Mouse (Mus musculus) kidney, postnatal 36 days (tissue): ENCODE data around the gene Tesc.

Experiments used
- DNase-seq, 2 experiments: peaks; one replicate each; pipeline ENCODE4 v3.0.0; 2021 to 2022; ENCODE audit warnings: mixed read lengths in 2 of 2

Gene Tesc

DNA sequence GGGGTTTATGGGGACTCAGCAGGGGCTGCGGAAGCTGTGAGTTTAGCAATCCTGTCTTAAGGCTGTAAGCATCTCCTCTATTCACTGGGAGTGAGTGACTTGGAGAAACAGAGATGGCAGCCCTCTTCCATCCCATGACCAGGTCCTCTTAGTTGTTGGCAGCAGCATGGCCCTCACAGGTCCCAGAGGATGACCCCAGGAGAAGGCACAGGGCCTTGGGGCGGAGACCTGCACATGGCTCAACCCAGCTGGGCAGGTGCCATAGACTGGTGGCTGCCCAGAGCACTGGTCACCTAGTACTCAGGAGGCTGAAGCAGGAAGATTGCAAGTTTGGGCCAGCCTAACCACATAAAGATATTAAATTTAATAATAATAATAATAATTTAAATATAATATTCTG is 11.9 kb upstream of the Tesc start:
- peak in 1 of 2 experiments; percentile 46 for DNase-seq

DNA sequence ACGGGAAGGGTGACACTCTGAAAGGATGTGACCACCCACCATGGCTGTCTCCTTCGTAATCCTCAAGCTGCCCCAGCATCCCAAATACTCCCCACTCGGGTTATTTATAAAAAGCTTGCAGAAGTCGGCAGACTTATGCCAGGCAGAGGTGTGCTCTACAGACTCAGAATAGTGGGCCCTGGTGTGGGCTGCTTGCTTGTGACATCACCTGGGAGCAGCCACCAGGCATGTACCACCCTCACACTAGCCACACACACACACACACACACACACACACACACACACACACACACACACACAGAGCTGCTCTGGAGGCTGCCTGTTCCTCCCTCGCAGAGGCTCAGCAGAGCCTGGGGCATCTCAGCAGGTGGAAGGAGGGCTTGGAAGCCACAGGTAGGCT is 10.0 kb upstream of the Tesc start:
- no peak for DNase-seq

DNA sequence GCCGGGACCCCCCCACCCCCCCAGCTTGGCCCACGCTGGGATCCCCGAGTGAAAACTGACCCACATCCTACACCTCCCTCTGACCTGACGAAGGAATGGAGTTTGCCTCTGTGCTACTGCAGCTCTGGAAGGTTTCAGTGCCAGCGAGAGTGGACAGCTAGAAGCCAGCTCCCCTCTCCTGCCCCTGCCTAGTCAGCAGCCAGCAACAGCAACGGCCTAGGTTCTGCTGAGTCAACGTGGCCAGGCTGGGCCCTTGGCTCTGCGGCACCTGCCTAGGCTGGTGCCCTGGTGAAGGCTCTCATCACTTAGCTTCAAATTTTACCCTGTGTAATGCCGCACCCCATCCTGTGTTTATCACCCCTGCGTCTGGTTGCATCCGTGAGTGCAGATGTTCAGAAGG is 7.6 kb upstream of the Tesc start:
- peak in 1 of 2 experiments; percentile 34 for DNase-seq

DNA sequence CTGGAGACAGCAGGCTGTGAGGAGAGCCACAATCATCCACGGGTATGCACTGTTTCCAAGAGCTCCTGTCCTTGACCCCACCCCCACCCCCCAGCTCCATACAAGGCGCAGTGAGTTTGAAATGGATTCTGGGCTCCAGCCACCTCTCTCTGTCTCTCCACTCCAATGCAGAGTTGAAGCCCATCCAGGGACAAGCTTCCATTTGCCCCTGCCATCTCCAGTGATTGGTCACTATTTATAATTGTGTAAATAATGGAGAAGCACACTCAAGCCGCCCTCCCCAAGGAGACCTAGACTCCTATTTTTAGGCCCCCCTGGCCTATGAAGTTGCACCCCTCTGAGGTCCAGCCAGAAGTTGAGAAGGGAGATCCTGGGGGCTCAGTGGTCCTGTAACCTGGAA is 4.5 kb upstream of the Tesc start:
- DNase-seq = no peak

DNA sequence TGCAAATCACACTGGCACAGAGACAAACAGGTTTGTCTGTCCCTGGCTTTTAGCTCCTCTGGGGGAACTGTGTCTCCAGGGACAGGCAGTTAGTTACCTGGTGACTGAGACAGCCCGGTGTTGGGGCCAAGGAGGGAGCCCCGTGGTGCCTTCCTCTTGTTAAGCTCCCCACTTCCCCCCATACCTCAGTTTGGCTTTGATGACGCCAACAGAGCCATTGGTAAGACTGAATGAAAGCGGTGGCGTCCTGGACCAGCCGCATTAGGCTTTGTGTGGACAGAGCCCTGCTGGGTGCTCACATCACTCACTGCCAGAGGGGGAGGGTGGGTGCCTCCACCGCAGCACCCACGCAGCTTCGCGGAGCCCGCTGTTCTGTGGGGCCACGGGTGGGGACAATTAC is 1.7 kb upstream of the Tesc start:
- no peak for DNase-seq

DNA sequence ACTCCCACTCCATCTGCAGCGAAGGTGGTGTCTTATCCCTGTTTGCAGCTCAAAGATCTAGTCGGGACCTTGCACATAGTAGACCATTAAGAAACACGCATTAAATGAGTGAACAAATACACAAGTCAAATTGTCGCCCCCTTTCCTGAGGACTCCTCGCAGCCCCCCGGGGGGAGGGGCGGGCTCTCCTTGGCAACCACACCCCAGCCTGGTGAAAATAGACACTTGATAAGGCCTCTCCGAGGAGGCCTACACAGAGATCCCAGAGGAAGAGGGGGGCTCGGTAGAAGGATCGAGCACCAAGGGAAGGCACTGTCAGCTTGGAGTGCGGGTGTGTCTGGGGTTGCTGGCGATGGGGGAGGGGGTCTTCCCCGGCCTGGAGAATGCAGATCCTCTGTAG is 1.2 kb upstream of the Tesc start:
- DNase-seq = no peak

DNA sequence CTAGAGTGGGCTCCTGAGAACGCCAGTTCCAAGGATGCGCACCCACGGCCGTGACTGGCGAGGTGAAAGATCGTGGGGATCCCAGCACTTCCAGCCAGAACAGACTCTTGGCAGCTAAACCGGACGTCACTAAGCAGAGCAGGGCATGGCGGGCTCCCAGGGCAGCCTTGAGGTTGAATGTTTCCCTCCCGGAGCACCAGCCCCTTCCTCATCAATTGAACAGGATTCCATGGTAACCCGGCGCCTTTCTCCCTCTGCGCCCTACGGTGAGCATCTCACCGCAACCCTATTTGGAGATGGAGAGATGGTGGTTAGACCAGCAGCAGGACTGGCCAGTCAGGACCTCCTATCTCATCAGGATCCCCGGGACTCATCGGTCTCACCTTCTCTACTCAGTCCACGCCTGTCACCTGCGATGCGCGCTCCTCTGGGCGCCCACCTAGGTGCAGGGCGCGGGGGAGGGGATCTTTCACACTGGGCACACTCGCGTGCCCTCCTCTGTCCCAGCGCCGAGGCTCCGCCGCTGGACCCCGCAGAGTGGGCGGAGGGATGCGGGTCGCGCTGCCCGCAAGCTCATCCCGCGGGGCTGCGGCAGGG is 344 bp upstream of the Tesc start:
- no peak for DNase-seq

DNA sequence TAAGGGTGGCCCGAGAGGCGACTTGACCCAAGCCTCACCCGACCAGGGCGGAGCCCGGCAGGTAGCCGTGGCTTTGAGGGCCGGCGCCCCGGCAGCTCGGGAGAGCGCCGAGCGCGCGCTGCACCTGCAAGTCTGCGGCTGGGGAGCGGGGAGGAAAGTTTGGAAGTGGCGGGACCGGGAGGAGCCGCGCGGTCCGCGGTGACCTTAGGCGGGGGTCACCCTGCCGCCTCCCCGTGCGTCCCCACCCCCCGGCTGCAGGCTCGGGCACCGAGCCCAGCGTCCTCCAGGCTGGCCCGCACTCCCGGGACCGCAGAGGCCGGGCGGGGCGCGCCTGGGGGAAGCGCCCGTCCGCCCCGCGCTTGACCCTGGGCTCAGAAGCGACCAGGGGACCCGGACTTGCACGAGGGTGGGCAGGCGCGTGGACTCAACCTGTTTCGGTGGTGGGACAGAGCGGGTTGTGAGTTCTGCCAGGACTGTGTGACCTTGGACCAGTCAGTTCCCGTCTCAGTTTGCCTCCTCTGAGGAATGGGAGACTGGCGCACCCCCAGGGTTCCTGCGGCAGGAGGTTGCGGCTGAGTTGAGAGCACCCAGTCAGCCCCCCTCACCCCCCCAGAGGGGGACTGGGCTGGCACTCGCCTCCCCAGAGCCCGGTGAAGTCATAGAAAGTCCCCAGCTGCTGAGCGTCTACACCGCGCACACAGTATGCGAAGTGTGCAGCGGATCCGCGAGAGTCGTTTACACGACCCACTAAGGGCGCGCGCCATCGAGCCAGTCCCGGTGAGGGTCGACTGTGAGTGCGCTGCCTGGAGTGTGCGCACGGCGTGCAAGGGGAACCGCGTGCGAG is 870 bp downstream of the Tesc start:
- peak in 1 of 2 experiments; percentile 56 for DNase-seq

DNA sequence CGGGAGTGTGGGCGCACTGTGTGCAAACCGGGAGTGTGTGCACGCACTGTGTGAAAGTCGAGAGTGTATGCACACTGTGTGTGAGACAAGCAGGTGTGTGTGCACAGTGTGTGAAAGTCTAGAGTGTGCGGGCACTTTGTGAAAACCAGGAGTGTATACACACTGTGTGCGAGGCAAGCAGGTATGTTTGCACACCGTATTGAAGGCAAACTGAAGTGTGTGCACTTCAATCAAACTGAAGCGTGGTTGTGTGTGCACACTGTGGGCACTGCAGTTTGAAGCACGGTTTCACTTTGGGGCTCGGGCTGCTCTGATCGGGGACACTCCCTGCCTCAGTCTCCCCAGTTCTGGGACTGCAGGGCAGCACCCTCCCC is 1.5 kb downstream of the Tesc start:
- no peak for DNase-seq

DNA sequence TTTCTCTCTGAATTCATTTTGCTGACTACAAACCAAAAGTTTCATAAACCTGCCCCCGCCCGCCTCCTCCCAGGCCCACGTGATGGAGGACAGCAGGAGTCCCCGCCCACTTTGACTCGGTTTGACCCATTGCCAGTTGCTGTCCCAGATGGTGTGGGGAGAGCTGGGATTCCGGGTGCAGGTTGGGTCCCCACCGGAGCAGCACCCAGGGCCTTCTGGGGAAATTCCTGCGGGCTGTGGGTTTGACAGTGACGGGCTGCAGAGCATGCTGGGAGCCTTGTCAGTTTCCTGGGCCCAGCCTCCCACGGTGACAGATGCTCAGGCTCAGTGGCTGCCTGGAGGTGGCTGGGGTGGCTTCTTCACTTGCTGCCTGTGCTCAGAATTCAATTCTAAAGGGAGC is 1.9 kb downstream of the Tesc start:
- peak in 1 of 2 experiments; percentile 11 for DNase-seq

DNA sequence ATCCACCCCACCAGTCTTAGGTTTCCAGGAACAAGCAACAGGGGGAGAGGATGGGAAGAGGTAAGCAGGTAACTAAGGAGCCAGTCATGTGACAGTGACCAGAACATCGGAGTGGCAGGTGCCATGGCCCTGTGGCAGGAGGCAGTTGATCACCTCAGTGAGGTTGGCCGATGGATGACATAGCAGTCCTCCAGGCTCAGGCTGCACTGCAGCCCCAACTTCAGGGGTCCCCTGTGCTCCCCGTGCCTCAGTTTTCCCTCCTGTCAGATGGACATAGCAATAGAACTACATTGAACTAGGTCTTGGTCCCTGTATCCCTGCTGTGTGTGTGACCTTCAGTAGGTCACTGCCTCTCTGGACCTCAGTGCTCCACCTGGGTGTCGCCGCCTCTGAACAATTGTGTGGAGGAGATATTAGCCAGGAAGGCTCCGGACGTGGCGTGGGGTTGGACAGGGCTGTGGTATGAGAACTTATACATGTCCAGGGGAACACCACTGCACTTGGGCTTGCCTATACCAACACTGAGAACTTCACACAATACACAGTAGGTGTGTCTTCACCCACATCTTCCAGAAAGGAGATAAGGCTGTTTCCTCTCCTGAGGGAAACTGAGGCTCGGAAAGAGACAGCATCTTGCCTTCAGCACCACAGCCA is 2.6 kb downstream of the Tesc start:
- DNase-seq = no peak

DNA sequence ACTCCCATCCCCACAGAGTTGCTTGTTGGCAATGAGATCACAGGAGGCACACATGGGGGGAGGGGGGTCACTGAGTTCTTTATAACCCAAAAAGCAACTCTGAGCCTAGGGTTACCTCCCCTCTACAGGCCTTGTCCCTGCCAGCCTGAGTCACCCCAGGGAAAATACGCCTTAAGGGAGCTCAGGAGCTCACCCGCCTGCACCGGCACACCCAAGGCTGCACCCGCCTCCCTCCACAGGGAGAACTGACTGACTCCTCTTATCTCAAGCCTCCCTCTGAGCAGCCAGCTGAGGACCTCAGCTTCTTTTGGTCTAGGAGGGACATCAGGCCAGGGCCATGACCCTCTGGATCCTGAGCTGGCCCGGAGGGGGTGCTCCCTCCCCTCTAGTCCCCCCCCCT is 3.5 kb downstream of the Tesc start:
- DNase-seq = no peak

DNA sequence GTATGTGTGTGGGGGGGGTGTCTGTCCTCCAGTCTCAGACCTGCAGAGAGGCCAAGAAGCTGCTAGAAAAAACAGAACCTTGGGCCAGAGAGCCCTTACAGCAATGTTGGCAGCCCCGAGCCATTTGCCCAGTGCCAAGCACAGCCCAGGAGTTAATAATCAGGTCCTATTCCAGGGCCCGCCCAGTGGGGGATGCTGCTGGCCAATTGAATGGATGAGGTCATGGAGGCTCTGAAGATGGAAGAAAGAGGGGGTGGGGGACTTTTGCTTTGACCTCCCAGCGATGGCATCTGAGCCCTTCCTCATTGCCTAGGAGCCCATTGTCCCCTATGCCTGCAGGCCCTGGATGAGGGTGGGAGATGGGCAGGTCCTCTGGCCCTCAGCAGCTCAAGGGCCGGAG is 4.0 kb downstream of the Tesc start:
- no peak for DNase-seq

DNA sequence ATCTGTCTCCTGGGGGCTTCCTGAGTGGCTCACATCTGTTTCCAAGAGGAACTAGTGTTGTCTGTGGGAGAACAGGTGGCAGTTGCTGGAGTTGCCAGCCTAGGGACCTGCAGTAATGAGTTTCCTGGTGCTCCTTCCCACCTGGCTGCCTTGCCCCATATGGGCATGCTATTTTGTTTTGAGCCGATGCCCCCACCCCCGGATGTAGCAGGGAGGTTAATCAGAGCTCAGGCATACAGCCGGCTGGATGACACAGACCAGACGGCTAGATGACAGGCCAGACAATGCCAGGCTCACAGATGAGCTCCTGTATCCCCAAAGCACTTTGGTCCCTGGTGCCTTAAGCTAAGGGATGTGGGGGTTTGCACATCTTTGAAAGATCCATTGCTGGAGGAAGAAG is 5.8 kb downstream of the Tesc start:
- DNase-seq = no peak

DNA sequence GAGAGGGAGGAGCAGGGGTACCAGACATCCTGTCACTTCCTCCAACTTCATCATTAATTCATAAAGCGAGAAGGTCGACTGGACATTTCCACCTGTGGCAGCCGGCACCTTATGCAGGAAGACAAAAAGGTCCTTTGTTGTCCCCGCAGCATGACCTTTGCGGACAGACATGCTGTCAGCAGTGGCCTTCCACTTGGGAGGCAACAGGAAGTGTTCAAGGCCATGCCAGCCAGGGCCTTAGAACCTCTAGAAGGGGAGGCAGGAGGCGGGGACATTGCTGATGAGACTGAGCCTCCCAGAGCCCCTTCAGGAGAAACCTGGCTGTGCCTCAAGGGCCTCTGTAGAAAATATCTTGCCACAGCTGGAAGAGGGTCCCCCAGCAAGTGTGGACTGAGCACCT is 6.2 kb downstream of the Tesc start:
- no peak for DNase-seq

DNA sequence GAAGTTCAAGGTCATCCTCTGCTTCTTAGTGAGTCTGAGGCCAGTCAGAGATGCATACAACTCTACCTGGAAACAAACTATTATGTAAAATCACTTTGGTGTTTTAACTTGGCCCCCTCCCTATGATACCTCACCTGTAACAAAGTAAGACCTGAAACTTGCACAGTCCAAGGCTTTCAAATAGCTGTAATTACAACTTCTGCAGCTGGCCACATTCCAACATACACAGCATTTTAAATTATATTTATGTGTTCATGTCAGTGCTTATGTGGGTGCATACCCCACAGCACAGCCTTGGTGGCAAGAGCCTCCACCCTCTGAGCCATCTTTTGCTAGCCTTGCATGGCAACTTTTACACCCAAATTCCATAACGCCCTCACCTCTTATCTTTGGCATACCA is 7.1 kb downstream of the Tesc start:
- DNase-seq = no peak

DNA sequence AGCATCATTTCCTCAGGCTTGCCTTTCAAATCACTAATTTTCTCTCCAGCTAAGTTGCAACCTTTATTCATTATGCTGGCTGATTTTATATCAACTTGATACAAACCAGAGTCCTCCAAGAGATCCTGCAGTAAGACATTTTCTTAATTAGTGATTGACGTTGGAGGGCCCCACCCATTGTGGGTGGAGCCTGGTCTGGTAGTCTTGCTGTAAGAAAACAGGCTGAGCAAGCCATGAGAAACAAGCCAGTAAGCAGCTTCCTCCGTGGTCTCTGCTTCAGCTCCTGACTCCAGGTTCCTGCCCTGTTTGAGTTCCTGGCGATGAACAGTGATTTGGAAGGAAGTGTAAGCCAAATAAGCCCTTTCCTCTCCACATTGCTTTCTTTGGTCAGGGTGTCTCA is 8.2 kb downstream of the Tesc start:
- no peak for DNase-seq

DNA sequence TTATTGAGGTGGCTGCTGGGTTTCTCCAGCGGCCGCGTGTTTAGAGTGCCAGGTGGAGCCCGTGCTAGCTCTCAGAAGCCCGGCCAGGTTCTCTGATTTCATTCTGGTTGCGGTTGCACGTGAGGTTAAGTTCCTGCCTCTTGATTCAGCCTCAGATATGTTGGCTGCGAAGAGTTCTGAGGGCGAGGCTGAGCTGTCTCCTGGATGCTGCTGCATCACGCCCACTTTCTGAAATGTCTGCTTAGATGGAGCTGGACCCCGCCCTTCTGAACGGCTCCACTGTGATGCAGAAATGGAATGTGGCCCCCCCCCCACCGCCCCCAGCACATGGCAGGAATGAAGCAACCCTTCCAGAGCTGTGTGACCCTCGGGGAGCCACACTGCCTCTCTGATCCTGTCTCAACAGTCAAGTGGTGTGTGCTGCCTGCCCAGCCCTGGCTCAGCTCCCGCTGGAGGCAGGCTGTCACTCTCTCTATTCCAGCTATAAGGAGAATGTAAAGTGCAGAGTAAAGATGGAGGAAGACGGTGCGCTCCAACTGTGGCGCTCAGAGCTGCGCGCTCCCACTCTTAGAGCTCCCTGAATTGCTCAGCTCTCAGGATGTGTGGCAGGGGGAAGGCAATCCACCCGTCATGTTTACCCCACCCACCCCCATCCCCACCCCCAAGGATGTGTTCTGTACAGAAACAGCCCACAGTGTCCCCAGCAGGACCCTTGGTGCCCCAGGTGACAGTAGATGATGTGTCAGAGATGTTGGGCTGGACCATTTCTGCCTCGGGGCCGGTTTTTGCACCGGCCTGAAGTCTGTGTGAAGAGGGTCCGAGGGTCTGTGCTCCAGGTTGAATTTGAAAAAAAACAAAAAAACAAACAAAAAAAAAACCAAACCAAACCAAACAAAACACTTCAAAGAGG is 9.6 kb downstream of the Tesc start:
- no peak for DNase-seq

DNA sequence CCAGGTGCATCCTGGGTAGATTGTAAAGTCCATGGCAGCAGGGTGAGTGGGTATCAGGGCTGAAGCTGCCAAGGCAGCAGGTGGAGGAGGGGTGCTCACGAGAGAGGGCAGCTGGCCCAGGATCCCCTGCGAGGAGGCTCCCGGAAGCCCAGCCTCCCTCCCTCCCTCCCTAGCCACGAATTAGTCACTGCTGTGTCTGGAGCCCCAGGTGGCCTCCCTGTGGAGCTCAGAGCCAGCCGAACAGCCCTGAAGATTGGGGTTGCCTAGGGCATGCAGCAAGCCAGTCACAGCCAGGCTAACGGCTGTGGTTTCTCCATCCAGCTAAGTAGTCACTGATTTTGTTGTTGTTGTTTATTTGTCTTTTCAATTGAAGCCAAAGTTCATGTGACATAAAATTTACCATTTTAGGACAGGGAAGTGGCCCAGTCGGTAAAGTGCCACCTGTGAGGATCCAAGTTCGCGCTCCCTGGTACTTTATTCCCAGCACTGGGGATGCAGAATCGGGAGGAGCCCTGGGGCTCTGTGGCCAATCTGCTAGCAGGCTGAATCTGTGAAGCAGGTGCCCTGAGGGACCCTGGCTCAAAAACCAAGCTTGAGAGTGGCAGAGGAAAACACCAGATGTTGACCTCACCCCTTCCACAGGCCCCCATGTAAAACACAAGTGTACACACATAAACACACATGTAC is 10.4 kb downstream of the Tesc start:
- DNase-seq = peak; percentile 33 to 55

DNA sequence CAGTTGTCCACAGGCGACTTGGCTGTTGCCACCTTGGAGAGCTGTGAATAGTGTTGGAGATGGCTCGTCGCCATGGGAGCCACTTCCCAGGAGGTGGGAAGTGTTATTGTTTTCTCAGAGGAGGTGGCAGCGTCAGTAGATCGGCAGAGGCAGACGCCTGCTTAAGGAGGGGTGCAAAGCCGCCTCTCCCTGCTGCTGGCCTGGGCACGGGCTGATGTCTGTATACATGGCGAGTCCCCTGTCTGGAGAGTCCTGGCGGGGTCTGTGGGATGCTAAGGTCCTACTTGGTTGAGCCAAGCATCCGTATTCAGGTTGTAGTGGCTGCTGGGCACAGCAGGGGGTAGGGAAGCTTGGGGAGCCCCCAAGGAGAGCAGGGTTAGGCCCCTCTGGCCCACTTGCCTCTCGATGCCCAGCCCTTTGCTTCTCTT is 11.7 kb downstream of the Tesc start:
- DNase-seq = no peak

DNA sequence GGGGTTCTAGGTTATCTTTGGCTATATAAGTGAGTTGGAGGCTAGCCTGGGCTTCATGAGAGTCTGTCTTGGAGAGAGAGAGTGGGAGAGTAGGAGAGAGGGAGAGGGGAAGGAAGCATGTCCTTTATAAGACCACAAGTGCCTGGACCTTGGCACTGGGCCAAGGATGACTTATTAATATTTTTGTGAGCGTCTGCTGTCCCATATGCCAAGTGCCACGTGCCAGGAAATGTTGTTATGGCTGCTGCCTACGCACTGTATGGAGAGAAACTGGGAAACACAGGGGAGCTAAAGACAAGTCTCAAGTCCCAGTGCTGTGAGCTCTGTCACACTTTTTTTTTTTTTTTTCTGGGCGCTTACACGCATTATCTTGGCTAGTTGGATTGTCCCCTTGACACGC is 15.1 kb downstream of the Tesc start:
- DNase-seq = no peak

DNA sequence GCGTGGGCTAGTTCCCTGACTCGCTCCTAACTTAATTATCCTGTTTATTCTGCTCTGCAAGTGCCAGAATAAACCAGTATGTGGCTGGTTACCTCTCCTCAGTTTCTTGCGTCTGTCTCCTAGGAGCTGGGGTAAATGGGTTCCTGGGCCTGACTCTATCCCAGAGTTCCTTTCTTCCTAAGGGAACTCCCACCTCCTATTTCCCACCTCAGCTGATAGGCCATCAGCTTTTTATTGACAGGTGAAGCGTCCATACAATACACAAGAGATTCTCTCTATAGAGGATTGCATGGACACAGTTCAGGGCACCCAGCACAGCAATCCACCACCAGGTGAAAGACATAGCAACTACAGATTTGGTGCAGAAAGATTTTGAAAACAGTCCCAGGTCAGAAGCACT is 16.2 kb downstream of the Tesc start:
- no peak for DNase-seq

DNA sequence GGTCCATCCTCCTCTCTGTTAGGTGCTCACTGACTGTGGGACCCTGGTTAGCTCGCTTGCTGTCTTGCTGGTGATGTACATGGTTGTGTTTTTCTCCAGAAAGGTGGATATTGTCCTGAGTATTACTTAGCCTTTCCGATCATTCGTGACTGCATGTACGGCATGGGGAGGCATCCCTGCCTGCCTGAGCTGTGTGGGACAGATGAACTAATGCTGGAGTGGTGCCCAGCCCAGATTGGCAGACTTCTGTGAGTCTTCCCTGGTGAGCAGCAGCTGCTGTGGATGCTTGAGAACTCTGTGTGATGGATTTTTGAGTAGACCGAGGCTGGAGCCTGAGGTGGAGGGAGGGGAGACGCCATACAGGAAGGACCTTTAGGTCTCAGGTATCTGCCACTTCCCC is 17.4 kb downstream of the Tesc start:
- no peak for DNase-seq
